ENCODE assay signal across 22 mouse cellular contexts in genomic region chr15:11646241-11646640, GRCm38 (mm10).
DNase-seq lines count a peak whose midpoint lies in the region; ATAC-seq and TF ChIP-seq lines count a peak whose summit lies in the region.
"Had no signal": no experiment of that assay in that cellular context is flagged by ENCODE, and none has a peak within 500 bp of the region (broad histone marks: within the 10 kb centered on the region; RNA-seq: fewer than 3 reads in every experiment).

No protein-coding gene starts in this region.

- no peaks in the 10 kb centered on the region for H3K36me3 ChIP-seq in liver, adult 2 months (ENCODE audit: control insufficient read depth, insufficient read depth, low read length)
- H3K36me3 ChIP-seq in liver, postnatal 0 days (replicated peaks; ENCODE audit: insufficient read depth, low read length) = no peaks in the 10 kb centered on the region
- no peaks in the 10 kb centered on the region for H3K36me3 ChIP-seq in lung, postnatal 0 days (ENCODE audit: insufficient read depth, low read length)
- H3K36me3 ChIP-seq: embryonic facial prominence, embryonic 12.5 days; embryonic facial prominence, embryonic 15.5 days; heart, embryonic 13.5 days had no signal

- ATAC-seq in liver, postnatal 0 days = no peak
- peak; percentile 59 for ATAC-seq in lung, postnatal 0 days
- ATAC-seq: forebrain, embryonic 14.5 days; forebrain, postnatal 0 days; hindbrain, postnatal 0 days had no signal

- no peak overlapping the region for H3K27ac ChIP-seq in liver, adult 2 months (replicated peaks; ENCODE audit: insufficient read depth, low read depth, low read length)
- no peak overlapping the region for H3K27ac ChIP-seq in liver, postnatal 0 days (ENCODE audit: low read depth)
- H3K27ac ChIP-seq in lung, postnatal 0 days (ENCODE audit: low read length) = no peak overlapping the region
- H3K27ac ChIP-seq: embryonic facial prominence, embryonic 12.5 days; embryonic facial prominence, embryonic 15.5 days; heart, embryonic 13.5 days; hindbrain, embryonic 14.5 days; hindbrain, postnatal 0 days had no signal

- DNase-seq in liver, adult 2 months (ENCODE audit: extremely low read depth, low read depth, low spot score) = peak; percentile 2
- no peak for DNase-seq in liver, postnatal 0 days
- DNase-seq in lung, postnatal 0 days (ENCODE audit: low spot score) = peak; percentile 81
- no peak for DNase-seq in lung, adult 2 months
- peak; percentile 3 for DNase-seq in skeletal muscle tissue, adult 2 months (ENCODE audit: low read depth, low spot score)
- DNase-seq in frontal cortex, postnatal 10 days (ENCODE audit: low spot score in 2 of 2) = no peak
- DNase-seq: adrenal gland, adult 2 months; adrenal gland, postnatal 14 days; cerebellum, adult 11 months; cerebellum, adult 2 months; cerebellum, adult 9-11 months; cerebellum, postnatal 25 days; forebrain, postnatal 0 days; gastrocnemius, postnatal 25 days; heart, postnatal 14 days; heart, postnatal 4 days had no signal

- TF ChIP-seq POLR2A in liver, adult 2 months (IDR thresholded peaks at IDR 0.05; ENCODE audit: extremely low read depth, insufficient read depth, low read length) = no peak
- TF ChIP-seq POLR2A in lung, adult 2 months (IDR thresholded peaks at IDR 0.05; ENCODE audit: borderline replicate concordance, extremely low read depth, low read depth, low read length) = no peak

- TF ChIP-seq EP300 in liver, postnatal 0 days (IDR thresholded peaks at IDR 0.05; ENCODE audit: low read depth) = no peak
- TF ChIP-seq EP300 in lung, postnatal 0 days (IDR thresholded peaks at IDR 0.05) = no peak; the same call in 1 of the 2 replicates

- H3K4me1 ChIP-seq in liver, adult 2 months (ENCODE audit: control insufficient read depth, insufficient read depth, low read length) = no peaks in the 10 kb centered on the region
- no peaks in the 10 kb centered on the region for H3K4me1 ChIP-seq in liver, postnatal 0 days (ENCODE audit: insufficient read depth)
- H3K4me1 ChIP-seq in lung, postnatal 0 days (ENCODE audit: insufficient read depth, low read depth, low read length) = no peaks in the 10 kb centered on the region
- H3K4me1 ChIP-seq in lung, adult 2 months (ENCODE audit: control insufficient read depth, insufficient read depth, low read length) = no peaks in the 10 kb centered on the region
- H3K4me1 ChIP-seq: embryonic facial prominence, embryonic 12.5 days; embryonic facial prominence, embryonic 15.5 days; heart, embryonic 13.5 days had no signal

- 84% methylated on average over 6 of the region's 6 CpGs for WGBS in liver, adult 2 months
- 76% methylated on average over 6 of the region's 6 CpGs for WGBS in liver, postnatal 0 days (ENCODE audit: insufficient replicate concordance)
- WGBS in lung, postnatal 0 days = 78% methylated on average over 6 of the region's 6 CpGs
- 74% methylated on average over 6 of the region's 6 CpGs for WGBS in lung, adult 2 months

- no peaks in the 10 kb centered on the region for H3K79me2 ChIP-seq in liver, adult 2 months (ENCODE audit: control insufficient read depth, insufficient read depth, low read length)

- H3K27me3 ChIP-seq in liver, adult 2 months (ENCODE audit: control insufficient read depth, insufficient read depth, low read length) = no peaks in the 10 kb centered on the region
- H3K27me3 ChIP-seq in liver, postnatal 0 days (ENCODE audit: insufficient read depth, low read length) = no peaks in the 10 kb centered on the region
- no peaks in the 10 kb centered on the region for H3K27me3 ChIP-seq in lung, postnatal 0 days (replicated peaks; ENCODE audit: insufficient read depth, low read length)
- H3K27me3 ChIP-seq: embryonic facial prominence, embryonic 12.5 days; embryonic facial prominence, embryonic 15.5 days; heart, embryonic 13.5 days had no signal

- TF ChIP-seq CTCF in liver, adult 2 months (IDR thresholded peaks at IDR 0.05; ENCODE audit: low read depth, low read length) = no peak
- TF ChIP-seq CTCF in liver, postnatal 0 days (IDR thresholded peaks at IDR 0.05; ENCODE audit: low read depth) = no peak
- no peak for TF ChIP-seq CTCF in lung, postnatal 0 days (IDR thresholded peaks at IDR 0.05)
- no peak for TF ChIP-seq CTCF in lung, adult 2 months (IDR thresholded peaks at IDR 0.05; ENCODE audit: insufficient read depth, low read length)

- H3K4me3 ChIP-seq in liver, adult 2 months (ENCODE audit: insufficient read depth, low read depth, low read length) = no peak overlapping the region
- H3K4me3 ChIP-seq in liver, postnatal 0 days (ENCODE audit: low read depth, low read length) = no peak overlapping the region
- no peak overlapping the region for H3K4me3 ChIP-seq in lung, postnatal 0 days (ENCODE audit: low read depth, low read length)
- H3K4me3 ChIP-seq in lung, adult 2 months (replicated peaks; ENCODE audit: extremely low read depth, low read depth, low read length) = no peak overlapping the region
- H3K4me3 ChIP-seq: embryonic facial prominence, embryonic 12.5 days; embryonic facial prominence, embryonic 15.5 days; heart, embryonic 13.5 days had no signal

- H3K4me2 ChIP-seq in liver, postnatal 0 days (ENCODE audit: low read depth, low read length) = no peak overlapping the region
- no peak overlapping the region for H3K4me2 ChIP-seq in lung, postnatal 0 days (replicated peaks; ENCODE audit: low read depth, low read length)
- H3K4me2 ChIP-seq: embryonic facial prominence, embryonic 12.5 days; embryonic facial prominence, embryonic 15.5 days; heart, embryonic 13.5 days; hindbrain, embryonic 14.5 days had no signal

- H3K9me3 ChIP-seq in liver, postnatal 0 days (ENCODE audit: low read length) = no peaks in the 10 kb centered on the region
- H3K9me3 ChIP-seq in lung, postnatal 0 days (ENCODE audit: low read length) = no peaks in the 10 kb centered on the region
- H3K9me3 ChIP-seq: embryonic facial prominence, embryonic 12.5 days; embryonic facial prominence, embryonic 15.5 days; heart, embryonic 13.5 days had no signal

- H3K9ac ChIP-seq in liver, adult 2 months (ENCODE audit: low read depth, low read length) = no peak overlapping the region
- no peak overlapping the region for H3K9ac ChIP-seq in liver, postnatal 0 days (replicated peaks)
- no peak overlapping the region for H3K9ac ChIP-seq in lung, postnatal 0 days (replicated peaks; ENCODE audit: low read depth)
- H3K9ac ChIP-seq: embryonic facial prominence, embryonic 12.5 days; embryonic facial prominence, embryonic 15.5 days; forebrain, postnatal 0 days; heart, embryonic 13.5 days; hindbrain, embryonic 14.5 days had no signal

Comparison
In these comparisons a context has a peak if more than half of its experiments do, and no peak if none do; other contexts are left out.
1. DNase-seq: peak in liver, adult 2 months (single experiment), lung, postnatal 0 days (single experiment) and skeletal muscle tissue, adult 2 months (single experiment); none in liver, postnatal 0 days (single experiment), lung, adult 2 months (single experiment) and frontal cortex, postnatal 10 days (0 of 2).